Mouse (Mus musculus): Measurements from ENCODE around the gene Pif1.

GRCm38 (mm10) chr9:65622826-65623225 lies 35.9 kb downstream of the Pif1 start:
- TF ChIP-seq CTCF (conservative IDR thresholded peaks at IDR 0.05; ENCODE audit: insufficient read depth, insufficient read length, low read depth, low read length) (no peak), POLR2A (IDR thresholded peaks at IDR 0.05; ENCODE audit: low read depth, low read length) (no peak)
